Mouse (Mus musculus) ovary, postnatal 14 days (tissue): Measurements from ENCODE around the gene Sema5b.

ENCODE experiments used
- DNase-seq: peaks from one replicate; pipeline ENCODE4 v3.0.0; 2022; ENCODE audit warnings: low spot score

Sema5b gene

DNA sequence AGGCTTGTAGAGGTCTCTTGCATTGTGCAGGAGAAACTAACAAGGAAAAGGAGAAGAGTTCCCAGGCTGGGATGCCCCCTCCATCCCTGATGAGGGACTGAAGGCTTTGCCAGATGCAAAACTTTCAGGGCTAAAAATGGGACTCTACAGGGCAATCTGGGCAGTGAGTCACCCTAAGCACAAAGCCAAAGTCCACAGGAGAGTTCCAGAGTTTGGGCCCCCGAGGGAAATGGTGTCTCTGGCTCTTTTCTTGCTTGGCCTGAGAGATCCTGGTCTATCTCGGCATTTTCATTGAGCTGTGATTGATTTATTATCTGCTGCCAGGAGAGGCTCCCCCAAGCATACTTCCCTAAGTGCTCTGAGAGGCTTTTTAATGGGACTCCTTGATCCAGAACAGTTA lies 92.1 kb downstream of the Sema5b start:
- DNase-seq: no peak

DNA sequence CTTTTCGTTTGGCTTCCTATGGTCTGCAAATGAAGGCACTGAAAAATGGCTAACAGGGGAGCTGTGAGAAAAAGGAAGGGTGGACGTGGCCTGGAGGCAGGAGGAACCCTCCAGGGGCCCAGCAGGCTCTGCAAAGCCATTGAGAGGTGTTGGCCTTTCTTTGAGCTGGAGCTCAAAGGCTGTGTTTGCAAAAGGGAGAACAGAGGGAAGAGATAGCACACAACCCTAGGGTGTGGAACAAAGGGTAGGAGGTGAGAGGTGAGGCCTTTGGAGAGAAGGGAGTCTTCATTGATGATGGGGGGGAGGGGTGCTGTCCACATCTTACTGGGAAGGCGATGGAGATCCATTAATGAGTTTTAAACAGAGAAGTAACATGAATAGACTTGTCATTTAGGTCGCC lies 94.0 kb downstream of the Sema5b start:
- no peak for DNase-seq

DNA sequence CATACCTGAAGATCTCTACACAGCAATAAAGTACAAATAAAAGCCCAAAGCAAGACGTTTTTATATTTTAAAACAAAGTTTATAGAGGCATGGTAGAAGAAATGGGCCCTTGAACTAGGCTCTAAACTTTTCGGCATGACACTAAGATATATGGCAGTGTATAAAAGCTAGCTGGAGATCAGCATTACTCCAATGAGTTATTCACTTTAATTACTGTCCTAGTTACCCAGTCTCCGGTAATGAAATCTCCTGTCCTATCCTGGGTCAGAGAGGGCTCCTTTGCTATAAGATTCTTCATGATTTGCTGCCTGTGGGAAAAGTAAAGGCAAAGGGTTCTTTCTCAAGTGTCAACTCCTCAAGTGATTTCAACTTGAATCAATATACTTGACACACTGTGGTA lies 98.6 kb downstream of the Sema5b start:
- DNase-seq: no peak

- no peak for DNase-seq
These were observed 107.9 kb downstream of the Sema5b start for GRCm38 (mm10) chr16:35648862-35649261.

GRCm38 (mm10) chr16:35652206-35652605 lies 111.3 kb downstream of the Sema5b start:
- no peak for DNase-seq

- no peak for DNase-seq
These were observed 111.8 kb downstream of the Sema5b start for GRCm38 (mm10) chr16:35652706-35653105.

GRCm38 (mm10) chr16:35653951-35654350 lies 113.0 kb downstream of the Sema5b start:
- DNase-seq: no peak

GRCm38 (mm10) chr16:35660222-35660621 lies 119.3 kb downstream of the Sema5b start:
- DNase-seq: no peak

DNA sequence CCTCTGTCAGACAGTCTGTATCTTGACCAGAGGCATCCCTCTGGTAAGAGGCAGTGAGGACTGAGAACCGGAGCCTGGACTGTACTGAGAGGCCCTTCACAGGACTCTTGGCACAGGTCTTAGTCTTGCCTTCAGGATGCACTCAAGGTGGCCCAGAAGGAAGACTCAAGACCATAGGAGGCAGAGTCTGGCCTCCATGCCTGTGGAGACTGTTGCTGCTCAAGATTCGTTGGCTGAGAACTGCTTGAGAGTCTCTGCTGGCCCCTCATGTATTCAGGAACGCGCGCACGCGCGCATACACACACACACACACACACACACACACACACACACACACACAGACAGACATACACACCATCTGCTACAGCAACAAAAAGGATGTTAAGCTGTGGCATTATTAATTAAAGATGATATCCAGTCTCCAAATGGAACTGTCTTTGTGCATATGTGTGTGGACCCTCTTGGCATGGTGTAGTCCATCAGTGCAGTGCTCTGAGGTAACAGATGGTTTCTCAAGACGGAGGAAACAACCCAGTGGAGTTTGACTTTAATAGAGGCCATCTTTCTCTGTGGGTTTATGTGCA lies 123.0 kb downstream of the Sema5b start:
- DNase-seq: no peak

DNA sequence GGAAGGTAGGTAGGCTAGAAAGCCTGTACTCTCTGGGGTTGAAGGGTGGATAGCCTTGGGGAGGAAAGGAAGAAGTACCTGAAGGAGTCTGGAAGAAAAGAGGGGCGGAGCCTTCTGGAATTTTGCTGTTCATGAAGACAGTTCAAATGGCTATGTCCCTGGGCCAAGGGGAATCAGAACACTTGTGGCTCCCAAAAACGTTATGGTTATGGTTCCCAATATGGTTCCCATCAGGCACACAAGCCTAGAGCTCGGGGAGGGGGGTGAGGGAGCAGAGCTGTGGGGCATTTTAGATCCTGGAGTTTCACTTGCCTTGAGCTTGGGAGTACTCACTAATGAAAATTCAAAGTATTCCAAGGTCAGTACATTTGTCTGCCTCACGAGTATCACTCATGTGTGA lies 123.9 kb downstream of the Sema5b start:
- no peak for DNase-seq

GRCm38 (mm10) chr16:35677511-35678113 lies 136.7 kb downstream of the Sema5b start:
- no peak for DNase-seq

GRCm38 (mm10) chr16:35678476-35678875 lies 137.5 kb downstream of the Sema5b start:
- no peak for DNase-seq

DNA sequence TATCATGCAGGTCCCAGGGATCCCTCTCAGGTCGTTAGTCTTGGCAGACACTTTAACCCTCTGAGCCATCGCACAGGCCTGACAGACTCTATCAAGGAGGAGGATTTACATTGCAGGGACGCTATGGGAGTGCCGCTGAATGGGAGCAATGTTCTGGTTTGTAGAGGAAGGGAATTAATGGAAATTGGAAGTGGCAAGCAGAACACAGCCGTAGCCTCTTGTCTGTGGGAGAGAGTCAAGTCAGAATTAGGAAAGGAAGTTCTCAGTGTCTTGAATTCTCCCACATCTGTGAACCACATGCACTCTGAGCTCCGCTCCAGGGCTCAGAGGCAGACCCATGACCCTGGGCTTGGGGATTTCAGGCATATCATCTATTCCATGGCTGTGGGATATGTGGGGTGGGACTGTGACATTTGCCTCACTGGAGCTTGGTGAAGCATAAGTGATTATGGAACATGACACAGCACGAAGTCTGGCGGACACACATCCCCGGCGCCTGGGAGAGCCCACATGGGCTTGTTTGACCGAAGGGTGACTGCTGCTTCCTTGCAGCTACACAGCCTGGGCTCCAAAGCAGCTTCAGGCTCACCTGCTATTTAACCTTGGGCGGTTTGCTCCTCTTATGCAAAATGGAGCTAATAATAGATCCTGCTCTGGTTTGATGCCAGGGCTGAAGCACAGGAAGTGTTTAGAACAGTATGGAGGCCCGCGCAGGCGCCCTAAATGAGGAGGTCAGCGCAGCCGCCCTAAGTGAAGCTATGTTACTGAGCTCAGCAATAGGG lies 140.6 kb downstream of the Sema5b start:
- DNase-seq: no peak

DNA sequence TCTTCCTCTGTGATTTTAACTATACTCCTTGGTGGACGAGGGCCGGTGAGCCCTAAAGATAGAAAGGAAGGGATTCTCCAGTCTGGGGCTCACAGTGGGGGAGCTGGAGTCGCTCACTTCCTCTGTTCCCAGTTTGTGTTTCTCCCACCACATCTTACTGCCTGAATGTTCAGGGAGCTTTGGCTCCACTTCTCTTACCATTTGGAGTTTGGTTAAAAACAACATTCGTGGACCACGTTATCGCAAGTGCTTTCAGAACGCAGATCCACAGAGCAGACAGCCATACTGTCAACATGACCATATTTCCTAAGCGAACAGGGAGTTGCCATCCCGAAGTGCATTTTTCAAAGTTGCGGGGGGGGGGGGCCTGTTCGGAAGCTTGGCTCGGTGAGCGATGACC lies 144.1 kb downstream of the Sema5b start:
- DNase-seq: no peak

- DNase-seq: no peak
These were observed 145.5 kb downstream of the Sema5b start for GRCm38 (mm10) chr16:35686491-35686890.

- DNase-seq: no peak
These were observed 150.7 kb downstream of the Sema5b start for GRCm38 (mm10) chr16:35691606-35692005.

- no peak for DNase-seq
These were observed 153.4 kb downstream of the Sema5b start for GRCm38 (mm10) chr16:35694250-35694846.

GRCm38 (mm10) chr16:35696103-35696502 lies 155.2 kb downstream of the Sema5b start:
- DNase-seq: no peak

GRCm38 (mm10) chr16:35701823-35702222 lies 160.9 kb downstream of the Sema5b start:
- DNase-seq: no peak

DNA sequence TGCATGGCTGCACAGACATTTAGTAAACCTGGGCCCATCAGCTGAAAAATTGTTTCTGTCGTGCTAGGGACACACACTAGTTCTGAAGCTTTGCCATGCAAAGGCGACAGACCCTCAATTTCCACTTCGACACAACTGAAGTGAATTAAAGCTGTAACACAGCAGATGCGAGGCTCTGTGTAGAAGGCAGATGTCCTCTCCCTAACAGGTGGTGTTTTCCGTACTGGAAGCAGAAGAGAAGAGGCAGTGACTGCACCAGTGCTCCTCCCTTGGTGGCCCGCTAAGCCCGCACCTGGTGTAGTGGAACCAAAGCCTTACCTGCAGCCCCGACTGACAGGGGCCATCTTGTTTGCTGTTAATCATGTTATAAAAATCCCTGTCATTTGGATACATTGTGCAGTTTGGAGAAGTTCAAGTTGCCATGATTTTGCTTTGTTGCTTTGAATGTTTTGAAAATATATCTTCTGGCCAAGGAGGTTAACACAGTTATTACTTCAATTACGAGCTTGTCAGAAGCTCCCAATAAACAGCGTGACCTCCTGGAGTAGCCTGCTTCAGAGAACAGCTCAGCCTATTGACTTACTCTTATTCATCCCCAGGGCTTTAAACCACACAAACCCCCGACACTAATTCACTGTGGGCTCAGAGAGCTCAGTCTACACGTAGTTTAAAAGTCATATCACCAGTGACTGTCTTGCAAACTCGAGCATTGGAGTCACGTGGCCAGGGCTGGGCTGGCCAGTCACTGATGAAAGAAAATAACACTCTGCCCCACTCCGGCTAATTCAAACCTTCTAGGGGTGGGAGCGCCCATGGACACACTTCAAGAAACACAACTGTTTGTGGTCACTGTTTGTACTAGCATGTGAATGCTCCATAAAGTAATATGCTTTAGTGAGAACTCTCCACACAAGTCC lies 163.1 kb downstream of the Sema5b start:
- DNase-seq: no peak

- no peak for DNase-seq
These were observed 163.9 kb downstream of the Sema5b start for GRCm38 (mm10) chr16:35704796-35705195.

- no peak for DNase-seq
These were observed 166.1 kb downstream of the Sema5b start for GRCm38 (mm10) chr16:35707004-35707403.
